Mouse (Mus musculus): ENCODE measurements around the gene Spata6. TPM values are rescaled to one million over a fixed set of nuclear protein-coding genes. Genes with fewer than 3 reads are reported as not detected.

Gene Spata6
- polyA plus RNA-seq, 1 experiment = 6.1 TPM

DNA sequence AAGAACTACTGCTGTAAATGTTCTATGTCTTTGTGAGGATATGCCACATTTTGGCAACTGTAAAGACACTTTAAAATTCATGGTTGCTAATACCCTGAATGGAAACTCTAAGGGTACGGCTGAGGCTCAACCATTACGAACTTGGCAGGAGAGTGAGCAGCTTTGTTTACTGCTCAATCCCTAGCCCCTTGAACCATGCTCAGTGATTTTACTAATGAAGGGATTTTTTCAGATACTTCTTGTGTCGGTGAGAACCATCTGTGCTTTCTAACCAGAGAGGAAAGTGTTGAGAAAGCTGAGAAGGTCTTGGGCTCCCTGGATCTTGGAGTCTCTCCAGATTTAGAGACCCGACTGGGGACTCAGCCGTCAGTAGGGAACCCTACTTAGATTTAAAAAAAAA, 35.9 kb upstream of the Spata6 start:
- Histone ChIP-seq H3K36me3 (ENCODE audit: control insufficient read depth, insufficient read depth, low read length) (no peaks in the 10 kb centered on the region), H3K4me3 (ENCODE audit: low read depth, low read length) (no peak overlapping the region), H3K27me3 (ENCODE audit: control insufficient read depth, insufficient read depth, low read length) (no peaks in the 10 kb centered on the region), H3K27ac (ENCODE audit: insufficient read depth, low read depth, low read length) (no peak overlapping the region), H3K4me1 (ENCODE audit: control insufficient read depth, insufficient read depth, insufficient read length, low read length) (no peaks in the 10 kb centered on the region)
- TF ChIP-seq CTCF (IDR thresholded peaks at IDR 0.05; ENCODE audit: extremely low read depth, insufficient read length, insufficient replicate concordance, low read depth, low read length) = no peak
- 68% methylated on average over 5 of the region's 5 CpGs for WGBS

DNA sequence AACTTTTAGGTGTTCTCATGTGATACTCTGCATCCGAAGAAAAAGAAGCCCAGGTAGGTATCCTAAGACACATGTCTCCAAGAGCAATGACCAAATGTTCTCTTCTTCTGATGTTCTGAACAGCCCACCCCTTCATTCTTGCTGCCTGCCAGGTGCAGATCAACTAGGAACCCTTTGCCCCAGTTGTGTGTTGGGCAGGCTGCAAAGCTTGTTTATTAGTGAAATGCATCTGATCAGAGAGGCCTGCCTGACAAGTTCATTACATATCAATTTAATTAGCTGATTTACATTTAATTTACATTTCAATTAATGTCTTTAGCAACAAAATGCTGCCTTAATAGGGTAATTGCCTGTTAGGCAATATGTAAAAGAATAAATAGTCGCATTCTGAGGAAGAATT, 33.8 kb upstream of the Spata6 start:
- H3K4me1 ChIP-seq (ENCODE audit: control insufficient read depth, insufficient read depth, insufficient read length, low read length) = no peaks in the 10 kb centered on the region
- no peaks in the 10 kb centered on the region for H3K27me3 ChIP-seq (ENCODE audit: control insufficient read depth, insufficient read depth, low read length)
- H3K27ac ChIP-seq (ENCODE audit: insufficient read depth, low read depth, low read length) = no peak overlapping the region
- H3K4me3 ChIP-seq (ENCODE audit: low read depth, low read length) = no peak overlapping the region
- 80% methylated on average over 2 of the region's 2 CpGs for WGBS
- no peaks in the 10 kb centered on the region for H3K36me3 ChIP-seq (ENCODE audit: control insufficient read depth, insufficient read depth, low read length)
- TF ChIP-seq POLR2A (IDR thresholded peaks at IDR 0.05; ENCODE audit: low read depth, low read length) = no peak
- no peak for TF ChIP-seq CTCF (IDR thresholded peaks at IDR 0.05; ENCODE audit: extremely low read depth, insufficient read length, insufficient replicate concordance, low read depth, low read length)

DNA sequence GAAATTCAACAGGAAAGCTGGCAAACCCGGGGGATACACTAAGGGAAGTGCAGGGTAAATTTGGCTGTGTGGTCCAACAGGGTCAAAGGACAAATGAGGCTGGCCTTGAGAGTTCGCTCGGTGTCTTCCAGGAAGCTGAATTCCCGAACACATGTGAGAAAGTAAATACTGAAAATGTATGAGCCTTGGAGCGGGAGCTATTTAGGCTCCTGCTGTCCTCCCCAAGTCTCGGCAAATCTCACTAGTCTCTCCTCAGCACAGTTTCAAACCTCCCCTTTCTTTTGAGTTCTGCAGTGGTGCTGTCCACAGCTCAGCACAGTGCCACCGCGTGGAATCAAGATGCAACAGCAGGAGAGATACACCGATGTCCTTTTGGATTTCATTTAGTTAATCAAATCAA, 32.8 kb upstream of the Spata6 start:
- TF ChIP-seq POLR2A (IDR thresholded peaks at IDR 0.05; ENCODE audit: low read depth, low read length) (no peak), CTCF (IDR thresholded peaks at IDR 0.05; ENCODE audit: extremely low read depth, insufficient read length, insufficient replicate concordance, low read depth, low read length) (peak; percentile 83; the same call in 1 of the 2 replicates)
- no peak overlapping the region for H3K4me3 ChIP-seq (ENCODE audit: low read depth, low read length)
- no peak overlapping the region for H3K27ac ChIP-seq (ENCODE audit: insufficient read depth, low read depth, low read length)
- no peaks in the 10 kb centered on the region for H3K4me1 ChIP-seq (ENCODE audit: control insufficient read depth, insufficient read depth, insufficient read length, low read length)
- no peaks in the 10 kb centered on the region for H3K36me3 ChIP-seq (ENCODE audit: control insufficient read depth, insufficient read depth, low read length)
- WGBS = 9% methylated on average over 9 of the region's 9 CpGs
- H3K27me3 ChIP-seq (ENCODE audit: control insufficient read depth, insufficient read depth, low read length) = no peaks in the 10 kb centered on the region

GRCm38 (mm10) chr4:111687613-111688012, 32.2 kb upstream of the Spata6 start:
- TF ChIP-seq CTCF (IDR thresholded peaks at IDR 0.05; ENCODE audit: extremely low read depth, insufficient read length, insufficient replicate concordance, low read depth, low read length) (peak; percentile 91; the same call in 1 of the 2 replicates), POLR2A (IDR thresholded peaks at IDR 0.05; ENCODE audit: low read depth, low read length) (no peak)
- no peaks in the 10 kb centered on the region for H3K27me3 ChIP-seq (ENCODE audit: control insufficient read depth, insufficient read depth, low read length)
- 13% methylated on average over 6 of the region's 6 CpGs for WGBS
- H3K4me1 ChIP-seq (ENCODE audit: control insufficient read depth, insufficient read depth, insufficient read length, low read length) = no peaks in the 10 kb centered on the region
- H3K4me3 ChIP-seq (ENCODE audit: low read depth, low read length) = no peak overlapping the region
- no peaks in the 10 kb centered on the region for H3K36me3 ChIP-seq (ENCODE audit: control insufficient read depth, insufficient read depth, low read length)
- H3K27ac ChIP-seq (ENCODE audit: insufficient read depth, low read depth, low read length) = no peak overlapping the region

DNA sequence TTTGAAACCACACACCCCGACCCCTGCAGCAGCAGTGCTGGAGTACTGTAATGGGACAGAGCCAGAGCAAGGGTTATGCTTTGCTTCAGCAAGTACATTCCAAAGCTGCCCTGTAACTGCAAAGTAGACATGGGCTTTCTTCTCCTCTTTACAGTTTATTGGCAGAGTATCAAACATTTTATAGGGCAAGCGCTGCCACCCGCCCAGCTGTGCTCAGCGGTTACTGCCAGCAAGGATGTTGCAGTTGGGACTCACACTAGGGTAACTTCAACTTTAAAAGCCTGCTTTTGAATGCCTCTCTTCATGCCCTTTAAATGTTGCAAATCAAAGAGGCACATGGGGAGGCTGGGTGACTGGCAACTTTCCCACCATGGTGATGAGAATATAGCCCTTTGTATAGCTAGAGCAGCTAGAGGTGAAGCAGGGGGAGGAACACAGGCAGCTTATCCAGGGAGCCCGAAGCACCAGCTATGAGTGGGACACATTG, 28.7 kb upstream of the Spata6 start:
- Histone ChIP-seq H3K36me3 (ENCODE audit: control insufficient read depth, insufficient read depth, low read length) (no peaks in the 10 kb centered on the region), H3K4me3 (ENCODE audit: low read depth, low read length) (no peak overlapping the region), H3K27ac (ENCODE audit: insufficient read depth, low read depth, low read length) (no peak overlapping the region), H3K27me3 (ENCODE audit: control insufficient read depth, insufficient read depth, low read length) (no peaks in the 10 kb centered on the region), H3K4me1 (ENCODE audit: control insufficient read depth, insufficient read depth, insufficient read length, low read length) (no peaks in the 10 kb centered on the region)
- no peak for TF ChIP-seq CTCF (IDR thresholded peaks at IDR 0.05; ENCODE audit: extremely low read depth, insufficient read length, insufficient replicate concordance, low read depth, low read length)
- no peak for TF ChIP-seq POLR2A (IDR thresholded peaks at IDR 0.05; ENCODE audit: low read depth, low read length)
- 53% methylated on average over 5 of the region's 5 CpGs for WGBS

DNA sequence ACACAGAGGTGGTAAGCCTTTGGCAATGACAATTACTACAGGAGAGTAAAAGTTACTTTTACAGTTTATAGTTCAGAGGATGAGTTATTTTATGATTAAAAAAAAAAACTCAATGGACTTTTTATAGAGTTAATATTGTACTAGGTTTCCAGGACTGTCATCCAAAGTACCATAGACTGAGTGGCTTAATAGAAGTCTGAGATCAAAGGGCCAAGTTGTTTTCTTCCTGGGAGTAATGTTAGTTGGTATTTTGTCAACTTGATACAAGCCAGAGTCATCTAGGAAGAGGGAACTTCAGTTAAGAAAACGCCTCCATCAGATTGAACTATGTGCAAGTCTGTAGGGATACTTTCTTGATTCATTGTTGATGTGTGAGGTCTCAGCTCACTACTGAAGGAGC, 18.4 kb upstream of the Spata6 start:
- H3K4me3 ChIP-seq (ENCODE audit: low read depth, low read length) = no peak overlapping the region
- no peaks in the 10 kb centered on the region for H3K36me3 ChIP-seq (ENCODE audit: control insufficient read depth, insufficient read depth, low read length)
- H3K4me1 ChIP-seq (ENCODE audit: control insufficient read depth, insufficient read depth, insufficient read length, low read length) = no peaks in the 10 kb centered on the region
- H3K27ac ChIP-seq (ENCODE audit: insufficient read depth, low read depth, low read length) = no peak overlapping the region
- no peaks in the 10 kb centered on the region for H3K27me3 ChIP-seq (ENCODE audit: control insufficient read depth, insufficient read depth, low read length)
- TF ChIP-seq CTCF (IDR thresholded peaks at IDR 0.05; ENCODE audit: extremely low read depth, insufficient read length, insufficient replicate concordance, low read depth, low read length) = no peak
- no peak for TF ChIP-seq POLR2A (IDR thresholded peaks at IDR 0.05; ENCODE audit: low read depth, low read length)
- WGBS = 58% methylated on average over 1 of the region's 1 CpGs

GRCm38 (mm10) chr4:111704126-111704525, 15.7 kb upstream of the Spata6 start:
- no peak overlapping the region for H3K27ac ChIP-seq (ENCODE audit: insufficient read depth, low read depth, low read length)
- TF ChIP-seq CTCF (IDR thresholded peaks at IDR 0.05; ENCODE audit: extremely low read depth, insufficient read length, insufficient replicate concordance, low read depth, low read length) (no peak), POLR2A (IDR thresholded peaks at IDR 0.05; ENCODE audit: low read depth, low read length) (no peak)
- H3K27me3 ChIP-seq (ENCODE audit: control insufficient read depth, insufficient read depth, low read length) = no peaks in the 10 kb centered on the region
- H3K4me1 ChIP-seq (ENCODE audit: control insufficient read depth, insufficient read depth, insufficient read length, low read length) = no peaks in the 10 kb centered on the region
- 83% methylated on average over 2 of the region's 2 CpGs for WGBS
- no peaks in the 10 kb centered on the region for H3K36me3 ChIP-seq (ENCODE audit: control insufficient read depth, insufficient read depth, low read length)
- no peak overlapping the region for H3K4me3 ChIP-seq (ENCODE audit: low read depth, low read length)

DNA sequence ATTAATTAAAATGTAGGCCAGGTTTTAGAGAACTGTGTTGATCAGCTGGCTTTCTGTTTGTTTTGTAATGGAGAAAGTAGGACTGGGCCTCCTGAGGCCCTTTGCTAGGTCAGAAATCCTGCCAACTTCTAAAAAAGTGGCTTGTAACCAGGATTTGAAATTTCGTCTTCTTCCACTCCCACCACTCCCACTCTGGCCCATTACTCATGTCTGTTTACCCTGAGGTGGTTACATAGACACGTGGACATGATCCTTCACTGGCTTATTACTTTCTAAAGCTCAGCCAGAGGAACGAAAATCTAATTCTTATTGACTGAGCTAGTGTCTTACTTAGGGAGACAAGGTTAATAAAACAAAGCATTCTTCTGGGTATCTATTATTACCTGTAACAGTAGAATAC, 14.8 kb upstream of the Spata6 start:
- 49% methylated on average over 3 of the region's 3 CpGs for WGBS
- TF ChIP-seq POLR2A (IDR thresholded peaks at IDR 0.05; ENCODE audit: low read depth, low read length) (no peak), CTCF (IDR thresholded peaks at IDR 0.05; ENCODE audit: extremely low read depth, insufficient read length, insufficient replicate concordance, low read depth, low read length) (no peak)
- H3K27me3 ChIP-seq (ENCODE audit: control insufficient read depth, insufficient read depth, low read length) = no peaks in the 10 kb centered on the region

More for the DNA sequence above, 14.8 kb upstream of the Spata6 start:
- Histone ChIP-seq H3K4me3 (ENCODE audit: low read depth, low read length) (no peak overlapping the region), H3K36me3 (ENCODE audit: control insufficient read depth, insufficient read depth, low read length) (no peaks in the 10 kb centered on the region), H3K4me1 (ENCODE audit: control insufficient read depth, insufficient read depth, insufficient read length, low read length) (no peaks in the 10 kb centered on the region), H3K27ac (ENCODE audit: insufficient read depth, low read depth, low read length) (no peak overlapping the region)
